In genomic region chr5:69802612-69803011, GRCm38 (mm10) we compare ENCODE assay signal across 14 mouse cellular contexts.
A peak's percentile ranks its signal among the peaks of the same experiment; 100 is the strongest.
DNase-seq lines count a peak whose midpoint lies in the region.
"Had no signal": no experiment of that assay in that cellular context is flagged by ENCODE, and none has a peak within 500 bp of the region (broad histone marks: within the 10 kb centered on the region; RNA-seq: fewer than 3 reads in every experiment).

No protein-coding gene starts in this region.

- intact Hi-C loops in left cerebral cortex, postnatal 36 days (cut with DNase I): no loop called here

- peak; percentile 3 for DNase-seq in heart, adult 8-10 months (ENCODE audit: low spot score)
- no peak for DNase-seq in heart, adult 11 months
- peak; percentile 5 for DNase-seq in left cerebral cortex, adult 11 months (ENCODE audit: low spot score)
- no peak for DNase-seq in left cerebral cortex, postnatal 36 days (ENCODE audit: low spot score in 2 of 2)
- DNase-seq in skeletal muscle tissue, adult 2 months (ENCODE audit: low read depth, low spot score): peak; percentile 1
- no peak for DNase-seq in adrenal gland, postnatal 25 days
- DNase-seq: adrenal gland, adult 2 months; adrenal gland, postnatal 14 days; cerebellum, adult 18-20 months; cerebellum, adult 9-10 months; cerebellum, postnatal 14 days; forebrain, postnatal 0 days; gastrocnemius, postnatal 25 days; heart, adult 2 months had no signal

Comparison
In these comparisons a context has a peak if more than half of its experiments do, and no peak if none do; other contexts are left out.
1. DNase-seq: peak in heart, adult 8-10 months (single experiment), left cerebral cortex, adult 11 months (single experiment) and skeletal muscle tissue, adult 2 months (single experiment); none in heart, adult 11 months (single experiment), left cerebral cortex, postnatal 36 days (0 of 2) and adrenal gland, postnatal 25 days (single experiment).